Mouse (Mus musculus): Measurements from ENCODE around the gene Poc1b.

DNA sequence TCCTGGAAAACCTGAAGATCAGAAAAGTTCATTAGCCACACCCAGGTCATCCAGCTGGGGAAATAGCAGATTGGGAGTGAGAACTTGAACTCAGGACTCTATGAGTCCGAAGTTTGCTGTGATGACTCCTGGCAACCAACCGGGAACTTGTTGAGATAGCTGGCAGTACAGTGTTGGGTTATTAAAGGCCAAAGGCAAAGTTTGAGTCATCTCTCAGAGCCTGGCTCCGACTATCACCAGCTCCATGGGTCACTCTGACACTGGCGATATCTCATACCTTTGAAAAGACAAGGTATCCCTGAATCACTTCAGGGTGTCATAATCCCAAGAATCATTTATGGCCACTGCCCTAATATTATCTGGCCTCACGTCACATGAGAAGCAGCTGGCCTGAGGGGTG is 119.9 kb downstream of the Poc1b start:
- TF ChIP-seq POLR2A (IDR thresholded peaks at IDR 0.05; ENCODE audit: control insufficient read depth, extremely low read depth, insufficient read depth, low read length, poor library complexity) = no peak
- no peak for TF ChIP-seq CTCF (IDR thresholded peaks at IDR 0.05; ENCODE audit: borderline replicate concordance, control insufficient read depth, extremely low read depth, insufficient read depth, low read length, poor library complexity)

All from thymus, adult 2 months (tissue).